Mouse (Mus musculus): ENCODE measurements around the gene Slc36a3. TPM values are rescaled to one million over a fixed set of nuclear protein-coding genes. Genes with fewer than 3 reads are reported as not detected.

Slc36a3 gene
- not detected for total RNA-seq (2023)

DNA sequence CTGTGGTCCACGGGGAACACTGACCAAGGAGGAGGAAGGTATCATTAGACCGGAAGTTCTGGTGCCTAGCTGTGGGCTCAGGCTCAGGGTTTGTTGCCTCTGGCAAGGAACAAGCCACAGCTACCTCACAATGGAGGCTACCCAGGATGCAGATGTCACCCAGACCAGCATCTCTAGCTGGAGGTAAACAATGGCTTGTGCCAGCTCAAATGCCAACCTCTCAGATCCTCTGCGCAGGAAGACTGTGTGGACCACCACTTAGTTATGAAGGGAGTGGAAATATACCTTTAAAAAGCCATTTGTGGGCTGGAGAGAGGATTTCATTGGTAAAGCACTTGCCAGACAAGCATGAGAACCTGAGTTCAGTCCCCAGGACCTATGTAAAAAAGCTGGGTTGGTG lies at the start of gene Slc36a3:
Slc36a3 (minus strand) TSS at position 101 of the 400 bp plus-strand sequence.

DNA sequence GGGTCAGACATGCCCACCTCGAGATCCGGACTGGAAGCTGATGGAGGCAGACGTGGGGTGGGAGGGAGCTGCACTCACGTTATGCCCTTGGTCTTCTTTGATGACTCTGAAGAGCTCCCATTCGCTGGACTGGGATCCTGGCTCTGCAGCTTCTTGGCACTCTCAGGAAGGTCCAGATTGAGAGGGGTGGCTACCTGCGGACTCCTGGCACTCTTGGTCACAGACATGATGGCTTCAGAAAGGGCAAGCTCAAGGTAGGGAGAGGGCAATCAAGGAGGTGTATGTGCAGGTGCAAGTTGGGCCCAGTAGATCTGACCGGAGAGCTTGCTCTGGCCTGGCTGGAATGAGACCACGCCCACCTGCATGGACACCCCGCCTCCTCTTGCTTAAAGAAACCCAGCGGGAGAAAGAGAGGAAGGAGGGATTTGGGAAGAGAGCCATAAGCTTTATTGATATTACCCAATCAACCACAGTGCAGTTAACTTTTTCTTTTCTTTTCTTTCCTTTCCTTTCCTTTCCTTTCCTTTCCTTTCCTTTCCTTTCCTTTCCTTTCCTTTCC lies 33.3 kb upstream of the Slc36a3 start, which contains the start of gene Slc36a2:
Slc36a2 (minus strand) TSS at position 345 of the 559 bp plus-strand sequence.

DNA sequence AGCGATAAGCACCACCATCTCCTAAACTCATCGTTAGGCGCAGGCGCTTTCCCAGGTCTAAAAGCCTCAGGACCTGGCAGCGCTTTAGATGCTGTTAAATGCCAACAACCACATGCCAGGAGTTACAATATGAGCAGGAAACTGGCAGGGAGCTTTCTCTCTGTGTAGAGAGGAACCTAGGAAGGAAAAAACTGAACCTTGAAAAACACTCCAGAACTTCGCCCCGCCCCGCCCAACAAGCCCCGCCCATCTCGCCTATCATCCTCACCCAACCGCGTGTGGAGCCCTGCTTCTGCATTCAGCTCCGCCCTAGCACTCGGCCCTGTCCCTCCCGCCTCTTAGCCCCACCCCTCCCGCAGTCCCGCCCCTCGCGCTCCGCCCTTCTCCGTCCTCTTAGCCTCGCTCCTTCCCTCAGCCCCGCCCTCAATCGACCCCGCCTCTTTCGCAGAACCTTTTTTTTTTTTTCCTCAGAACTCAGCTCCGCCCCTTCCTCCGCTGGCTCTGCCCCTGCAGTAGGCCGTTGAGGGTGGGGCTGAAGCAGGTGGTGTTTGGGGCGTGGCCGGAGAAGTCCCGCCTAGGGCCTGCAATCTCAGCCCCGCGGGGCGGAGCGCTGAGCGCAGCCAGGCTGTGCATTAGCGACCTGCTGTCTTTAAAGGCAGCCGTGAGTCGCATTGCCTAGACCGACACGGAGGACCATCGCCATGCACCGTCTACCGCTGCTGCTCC lies 53.9 kb downstream of the Slc36a3 start, which contains the start of gene Gm2a:
Gm2a (plus strand) TSS at position 653 of the 726 bp plus-strand sequence.

DNA sequence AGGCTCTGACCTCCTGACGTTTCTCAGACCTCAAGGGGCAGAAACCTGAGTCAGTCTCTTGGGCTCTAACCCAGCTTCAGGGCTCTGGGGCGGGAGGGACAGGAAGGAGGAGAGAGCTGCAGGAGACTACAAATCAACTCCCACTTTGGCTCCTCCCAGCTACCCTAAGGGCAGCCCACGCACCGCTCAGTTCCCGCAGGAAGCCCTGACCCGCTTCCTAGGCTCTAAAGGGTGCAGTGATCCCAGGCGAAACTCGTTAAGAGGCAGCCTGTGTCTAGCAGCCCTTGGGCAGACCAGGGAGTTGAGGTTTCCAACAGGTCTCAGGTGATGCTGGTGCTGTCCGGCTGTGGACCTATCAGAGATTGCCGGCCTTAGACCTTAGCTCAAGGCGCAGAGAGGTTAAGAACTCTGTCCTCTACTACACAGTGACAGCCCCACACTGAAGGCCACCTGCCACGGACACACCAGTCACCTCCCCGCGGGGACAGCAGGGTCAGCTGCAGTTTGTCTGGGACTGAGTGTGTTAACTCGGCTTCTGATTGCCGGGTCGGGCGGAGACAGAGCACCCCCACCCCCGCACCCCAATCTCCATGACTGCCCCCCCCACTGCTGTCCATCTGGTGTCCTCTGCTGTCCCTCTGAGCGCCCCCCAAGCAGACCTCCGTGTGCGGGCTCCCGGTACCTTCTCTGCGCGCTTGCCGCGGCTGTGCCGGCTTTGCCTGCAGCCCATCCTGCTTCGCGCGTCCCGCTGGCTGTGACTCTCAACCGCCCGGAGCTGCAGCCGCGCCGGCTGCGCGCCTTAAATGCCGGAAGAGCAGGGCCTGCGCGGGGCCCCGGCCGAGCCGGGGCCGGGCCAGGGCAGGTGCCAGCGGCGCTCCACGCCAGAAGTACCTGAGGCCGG lies 73.9 kb downstream of the Slc36a3 start, which contains the start of gene Ccdc69:
Ccdc69 (minus strand) TSS at position 801 of the 901 bp plus-strand sequence.

Other genes with a start within 250 kb of the Slc36a3 start
- gene Gpx3, start 249.3 kb downstream of the Slc36a3 start, total RNA-seq (2023), result not detected
- gene Tnip1, start 188.8 kb downstream of the Slc36a3 start, total RNA-seq (2023), result 100 to 1,000 TPM; 169 to 173 TPM
- 100 to 1,000 TPM; 448 to 457 TPM for gene Anxa6, start 118.3 kb downstream of the Slc36a3 start, total RNA-seq (2023)
- 10 to 100 TPM; 38.7 to 41.7 TPM for gene Ccdc69, start 73.6 kb downstream of the Slc36a3 start, total RNA-seq (2023)
- 10 to 100 TPM; 65.3 to 72.2 TPM for gene Gm2a, start 53.6 kb downstream of the Slc36a3 start, total RNA-seq (2023)
- gene Slc36a2, start 33.4 kb upstream of the Slc36a3 start, total RNA-seq (2023), result not detected
- 10 to 100 TPM; 28.0 to 29.5 TPM for gene Slc36a1, start 52.6 kb upstream of the Slc36a3 start, total RNA-seq (2023)
- under 1 TPM; 0.03 to 0.15 TPM for gene Fat2, start 184.9 kb upstream of the Slc36a3 start, total RNA-seq (2023)

Data from T-cell, adult 66 days (primary cell).